Mouse (Mus musculus): ENCODE data around the gene Polr3b. TPM values are rescaled to one million over a fixed set of nuclear protein-coding genes. Genes with fewer than 3 reads are reported as not detected.

The Polr3b gene
- polyA plus RNA-seq, 1 experiment, result 7.0 TPM

DNA sequence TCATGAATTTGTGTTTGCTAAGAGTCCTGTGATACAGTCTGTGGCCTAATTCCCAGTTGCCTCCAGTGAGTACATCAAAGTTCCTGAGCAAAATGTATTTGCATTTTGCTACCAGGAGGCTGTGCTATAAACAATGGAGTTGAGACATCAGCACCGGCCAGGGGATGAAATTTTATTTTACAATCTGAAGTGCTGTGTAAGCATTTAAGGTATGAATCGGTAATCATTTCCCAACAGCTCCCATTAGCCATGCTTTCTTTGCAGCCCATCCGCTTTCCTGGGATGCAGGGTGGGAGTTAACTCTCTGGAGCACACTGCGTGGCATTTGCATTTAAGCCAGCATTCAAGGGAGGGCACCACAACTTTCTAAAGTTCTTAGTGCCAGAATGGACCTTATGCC lies 88.1 kb downstream of the Polr3b start:
- DNase-seq (ENCODE audit: low spot score), result no peak

- DNase-seq (ENCODE audit: low spot score), result no peak
Measured at GRCm38 (mm10) chr10:84710827-84711226, 88.7 kb downstream of the Polr3b start.

GRCm38 (mm10) chr10:84711479-84711878 lies 89.4 kb downstream of the Polr3b start:
- no peak for DNase-seq (ENCODE audit: low spot score)

GRCm38 (mm10) chr10:84711940-84712339 lies 89.8 kb downstream of the Polr3b start:
- no peak for DNase-seq (ENCODE audit: low spot score)

- DNase-seq (ENCODE audit: low spot score), result no peak
Measured at GRCm38 (mm10) chr10:84712532-84712931, 90.4 kb downstream of the Polr3b start.

GRCm38 (mm10) chr10:84713043-84713442 lies 91.0 kb downstream of the Polr3b start:
- DNase-seq (ENCODE audit: low spot score), result no peak

- DNase-seq (ENCODE audit: low spot score), result no peak
Measured at GRCm38 (mm10) chr10:84715639-84716038, 93.5 kb downstream of the Polr3b start.

GRCm38 (mm10) chr10:84716581-84716980 lies 94.5 kb downstream of the Polr3b start:
- no peak for DNase-seq (ENCODE audit: low spot score)

DNA sequence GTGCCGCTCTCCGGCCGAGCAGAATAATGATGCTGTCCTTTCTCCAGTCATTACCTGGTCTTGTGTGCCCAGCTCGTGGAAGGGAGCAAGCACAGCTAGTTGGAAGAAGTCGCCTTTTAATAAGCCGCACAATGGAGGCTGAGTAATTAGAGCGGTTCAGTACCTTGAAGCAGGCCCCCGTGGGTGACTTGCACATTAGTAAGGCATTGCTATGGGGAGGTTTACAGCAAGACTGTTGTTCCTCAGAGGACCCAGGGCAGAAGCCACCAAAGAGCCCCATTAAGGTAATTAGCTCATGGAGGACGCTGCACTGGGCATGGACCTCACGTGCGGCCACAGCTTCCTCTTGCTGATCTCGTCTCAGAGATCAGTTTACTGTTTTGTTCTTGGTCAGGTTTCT lies 100.6 kb downstream of the Polr3b start:
- DNase-seq (ENCODE audit: low spot score), result no peak

DNA sequence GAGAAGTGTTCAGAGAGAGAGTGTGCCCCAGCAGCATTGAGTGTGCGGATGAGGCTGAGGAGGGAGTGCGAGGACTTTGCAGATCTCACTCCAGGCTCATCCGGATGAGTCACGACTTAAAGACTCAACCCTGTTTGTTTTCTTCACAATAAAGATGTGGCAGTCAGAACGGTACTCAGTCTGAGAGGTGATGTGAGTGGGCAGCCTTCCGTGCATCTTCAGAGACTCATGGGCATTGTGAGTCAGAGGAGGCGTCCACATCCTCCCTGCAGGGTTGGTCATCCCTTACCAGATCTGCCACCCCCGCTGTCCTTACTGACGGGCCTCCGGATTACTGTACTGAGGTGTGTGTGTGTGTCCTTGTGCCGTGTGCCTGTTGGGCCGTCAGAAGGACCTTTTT lies 104.9 kb downstream of the Polr3b start:
- DNase-seq (ENCODE audit: low spot score), result no peak

GRCm38 (mm10) chr10:84727760-84728159 lies 105.7 kb downstream of the Polr3b start:
- DNase-seq (ENCODE audit: low spot score), result no peak

DNA sequence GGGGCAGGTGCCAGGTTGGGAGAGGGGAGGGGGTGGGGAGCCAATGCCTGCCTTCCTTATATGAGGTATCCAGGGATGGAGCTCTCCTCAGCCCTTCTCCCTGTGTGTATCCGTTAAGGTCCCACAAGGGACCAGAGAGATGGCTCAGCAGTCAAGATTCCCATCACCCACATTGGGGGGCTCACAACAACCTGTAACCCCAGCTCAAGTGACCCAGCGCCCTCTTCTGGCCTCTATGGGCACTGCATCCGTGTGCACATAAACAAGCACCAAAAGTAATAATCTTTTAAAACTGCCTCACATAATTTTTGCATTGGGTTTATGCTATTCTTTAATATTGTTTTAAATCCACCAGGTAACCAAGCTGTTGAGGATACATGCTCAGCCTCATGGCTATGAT lies 108.0 kb downstream of the Polr3b start:
- DNase-seq (ENCODE audit: low spot score), result no peak

- DNase-seq (ENCODE audit: low spot score), result no peak
Measured at GRCm38 (mm10) chr10:84730956-84731355, 108.9 kb downstream of the Polr3b start.

DNA sequence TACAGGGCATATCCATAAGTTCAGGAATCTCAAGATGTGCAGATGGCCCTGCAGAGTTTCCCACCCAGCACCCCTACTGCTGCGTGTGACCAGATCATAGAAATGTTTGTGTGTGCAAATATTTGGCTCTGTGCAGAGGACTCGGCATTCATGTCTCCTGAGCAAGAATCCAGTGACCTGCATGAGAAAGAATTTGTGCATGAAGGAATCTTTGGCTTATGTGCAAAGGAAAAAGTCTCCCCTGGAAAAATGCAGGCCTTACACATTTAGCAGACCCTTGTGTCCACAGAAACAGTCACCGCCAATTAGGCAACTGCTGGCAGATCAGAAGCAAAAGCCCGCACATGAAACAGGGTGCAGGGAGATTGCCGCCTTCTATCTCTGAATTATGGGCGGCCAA lies 111.4 kb downstream of the Polr3b start:
- no peak for DNase-seq (ENCODE audit: low spot score)

- no peak for DNase-seq (ENCODE audit: low spot score)
Measured at GRCm38 (mm10) chr10:84754851-84755785, 133.0 kb downstream of the Polr3b start.

GRCm38 (mm10) chr10:84755786-84756203 lies 133.7 kb downstream of the Polr3b start, which contains the start of gene Rfx4:
Gene Rfx4 (plus strand): TSS chr10:84756062.
- no peak for DNase-seq (ENCODE audit: low spot score)

GRCm38 (mm10) chr10:84756435-84757095 lies 134.5 kb downstream of the Polr3b start:
- DNase-seq (ENCODE audit: low spot score), result no peak

GRCm38 (mm10) chr10:84757426-84758199 lies 135.5 kb downstream of the Polr3b start:
- DNase-seq (ENCODE audit: low spot score), result no peak

GRCm38 (mm10) chr10:84758200-84758468 lies 136.0 kb downstream of the Polr3b start:
- DNase-seq (ENCODE audit: low spot score), result no peak

GRCm38 (mm10) chr10:84758483-84759431 lies 136.7 kb downstream of the Polr3b start:
- no peak for DNase-seq (ENCODE audit: low spot score)

- no peak for DNase-seq (ENCODE audit: low spot score)
Measured at GRCm38 (mm10) chr10:84759511-84760117, 137.5 kb downstream of the Polr3b start.

Data from urinary bladder, adult 2 months (tissue).